Mouse (Mus musculus): ENCODE measurements at regions not wholly inside any gene's neighbourhood (a gene's known extent, or its start where the extent isn't known, plus 50 kb on each side); places are given as distances from the start of the nearest gene placed in this dataset.

- no peak for DNase-seq
Measured at GRCm38 (mm10) chr11:21478191-21478590, 93.8 kb upstream of the Wdpcp start.

GRCm38 (mm10) chr11:21470711-21471110 lies 99.7 kb upstream of the Ugp2 start:
- no peak for DNase-seq

GRCm38 (mm10) chr11:21468465-21468864 lies 97.5 kb upstream of the Ugp2 start:
- DNase-seq: peak in 1 of 2 experiments; percentile 13

GRCm38 (mm10) chr11:21460011-21460410 lies 89.0 kb upstream of the Ugp2 start:
- DNase-seq: no peak

- DNase-seq: peak in 1 of 2 experiments; percentile 41
Measured at GRCm38 (mm10) chr11:21453308-21454106, 82.5 kb upstream of the Ugp2 start.

- DNase-seq: peak in 1 of 2 experiments; percentile 15
Measured at GRCm38 (mm10) chr11:21433726-21434125, 62.7 kb upstream of the Ugp2 start.

GRCm38 (mm10) chr11:21430021-21430420 lies 59.0 kb upstream of the Ugp2 start:
- DNase-seq: no peak

- DNase-seq: no peak
Measured at GRCm38 (mm10) chr11:21428749-21429148, 57.7 kb upstream of the Ugp2 start.

- DNase-seq: no peak
Measured at GRCm38 (mm10) chr11:21428013-21428317, 57.0 kb upstream of the Ugp2 start.

GRCm38 (mm10) chr11:21427291-21428012 lies 56.5 kb upstream of the Ugp2 start:
- DNase-seq: no peak

- DNase-seq: peak in 1 of 2 experiments; percentile 10
Measured at GRCm38 (mm10) chr11:21425480-21426101, 54.6 kb upstream of the Ugp2 start.

GRCm38 (mm10) chr11:21424345-21424744 lies 53.3 kb upstream of the Ugp2 start:
- no peak for DNase-seq

- no peak for DNase-seq
Measured at GRCm38 (mm10) chr11:21422281-21422878, 51.4 kb upstream of the Ugp2 start.

Measured in lung, postnatal 4 days (tissue).